Mouse (Mus musculus): ENCODE measurements around the gene Slfn5. TPM values are rescaled to one million over a fixed set of nuclear protein-coding genes. Genes with fewer than 3 reads are reported as not detected.
"Not testable (repeated sequence)": the region's sequence is repeated elsewhere in the genome, so short reads cannot be mapped to it uniquely, and the experiment has no call there.

Slfn5 gene
- polyA plus RNA-seq, 1 experiment from 2014 or later = 1.9 TPM

DNA sequence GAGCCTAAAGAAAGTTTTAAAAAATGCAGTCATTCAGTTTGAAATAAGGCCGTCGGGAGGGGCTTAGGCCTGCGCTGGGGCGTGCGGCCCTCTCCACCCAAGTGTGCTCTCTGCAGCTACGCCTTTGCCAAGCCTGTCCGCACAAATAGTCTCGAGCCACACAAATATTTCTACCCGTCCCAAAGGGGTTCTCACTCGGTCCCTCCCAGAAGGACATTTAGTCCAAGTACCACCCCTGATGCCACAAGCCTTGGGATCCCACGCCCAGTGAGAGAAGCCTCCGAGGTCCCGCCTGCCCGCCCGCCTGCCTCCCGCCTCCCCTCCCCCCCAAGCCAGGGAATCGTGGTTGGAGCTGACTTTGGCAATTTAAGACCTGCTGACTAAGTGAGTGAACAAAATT is 32.0 kb downstream of the Slfn5 start:
- ATAC-seq (ENCODE audit: low FRiP score, low read depth) = no peak
- no peak overlapping the region for H3K4me2 ChIP-seq
- no peak overlapping the region for H3K4me3 ChIP-seq
- WGBS = 86% methylated on average over 17 of the region's 17 CpGs
- H3K4me1 ChIP-seq (replicated peaks) = no peaks in the 10 kb centered on the region
- H3K36me3 ChIP-seq = no peaks in the 10 kb centered on the region
- no peak overlapping the region for H3K9ac ChIP-seq
- no peaks in the 10 kb centered on the region for H3K27me3 ChIP-seq
- H3K27ac ChIP-seq (replicated peaks) = no peak overlapping the region
- no peaks in the 10 kb centered on the region for H3K9me3 ChIP-seq

- no peak overlapping the region for H3K4me3 ChIP-seq
- no peak overlapping the region for H3K27ac ChIP-seq (replicated peaks)
- no peaks in the 10 kb centered on the region for H3K36me3 ChIP-seq
- peaks cover 9% of the 10 kb centered on the region for H3K4me1 ChIP-seq (replicated peaks)
- no peak for ATAC-seq (ENCODE audit: low FRiP score, low read depth)
- H3K27me3 ChIP-seq = 0 out of 2 replicates have a peak, but pooled peaks cover 11% of the 10 kb centered on the region
- no peak overlapping the region for H3K9ac ChIP-seq
- no peaks in the 10 kb centered on the region for H3K9me3 ChIP-seq
- H3K4me2 ChIP-seq = no peak overlapping the region
- WGBS = 90% methylated on average over 6 of the region's 6 CpGs
Measured at GRCm38 (mm10) chr11:82987621-82988020, 36.5 kb downstream of the Slfn5 start.

- H3K4me1 ChIP-seq (replicated peaks) = peaks cover 9% of the 10 kb centered on the region
- no peak overlapping the region for H3K27ac ChIP-seq (replicated peaks)
- H3K4me3 ChIP-seq = no peak overlapping the region
- H3K9me3 ChIP-seq = no peaks in the 10 kb centered on the region
- peak overlapping the region; percentile 33 for H3K4me2 ChIP-seq
- 44% methylated on average over 12 of the region's 12 CpGs for WGBS
- H3K27me3 ChIP-seq = 0 out of 2 replicates have a peak, but pooled peaks cover 11% of the 10 kb centered on the region
- no peak overlapping the region for H3K9ac ChIP-seq
- no peaks in the 10 kb centered on the region for H3K36me3 ChIP-seq
- no peak for ATAC-seq (ENCODE audit: low FRiP score, low read depth)
Measured at GRCm38 (mm10) chr11:82989357-82989756, 38.2 kb downstream of the Slfn5 start.

DNA sequence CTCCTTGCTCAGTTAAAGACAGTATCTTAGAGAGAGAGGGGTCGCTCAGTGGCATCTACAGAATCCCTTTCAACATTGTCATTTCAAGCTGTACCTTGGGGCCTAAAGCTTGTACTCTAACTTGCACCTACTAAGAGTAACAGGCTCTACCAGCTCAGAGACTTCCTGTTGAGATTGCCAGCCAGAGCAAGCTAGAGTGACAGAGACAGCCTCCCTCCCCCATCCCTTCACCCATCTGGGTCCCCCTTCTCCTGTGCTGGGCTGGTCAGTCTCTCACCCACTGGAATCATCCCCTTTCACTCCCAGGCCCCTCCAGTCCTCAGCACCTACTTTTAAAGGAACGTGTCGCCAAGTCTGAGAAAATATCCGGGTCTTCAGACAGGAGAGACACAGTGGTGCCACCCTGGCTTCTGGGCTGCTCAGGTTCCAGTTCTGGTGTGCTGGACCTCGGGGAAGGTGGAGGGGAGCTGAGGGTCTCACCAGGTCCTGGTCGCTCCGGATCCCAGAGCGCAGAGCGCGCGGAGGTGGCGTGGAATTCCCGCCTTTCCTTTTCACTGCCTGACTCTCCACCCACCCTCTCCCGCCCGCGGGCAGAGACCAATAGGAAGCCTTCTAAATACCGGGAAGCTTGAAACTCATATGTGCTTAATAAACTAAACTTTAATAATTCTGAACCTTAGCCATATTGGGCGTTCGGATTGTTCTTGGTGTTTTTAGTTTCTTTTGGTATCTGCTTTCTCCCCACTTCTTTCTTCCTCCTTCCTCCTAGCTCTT is 39.6 kb downstream of the Slfn5 start:
- not testable (repeated sequence) for H3K9ac ChIP-seq; H3K4me1 ChIP-seq (replicated peaks); ATAC-seq (ENCODE audit: low FRiP score, low read depth); H3K27ac ChIP-seq (replicated peaks); H3K9me3 ChIP-seq; H3K36me3 ChIP-seq
- peak overlapping the region; percentile 32 for H3K4me3 ChIP-seq
- 16% methylated on average over 19 of the region's 19 CpGs for WGBS
- H3K27me3 ChIP-seq = 0 out of 2 replicates have a peak, but pooled peaks cover 11% of the 10 kb centered on the region
- H3K4me2 ChIP-seq = peak overlapping the region; percentile 61

GRCm38 (mm10) chr11:82991469-82992166 is 40.5 kb downstream of the Slfn5 start, which contains the start of gene Slfn9:
TSS of gene Slfn9 (minus strand) at chr11:82991830.
- H3K27ac ChIP-seq (replicated peaks) = no peak within 1 kb of the TSS
- peak within 1 kb of the TSS; percentile 32 for H3K4me3 ChIP-seq
- H3K36me3 ChIP-seq = no peaks in the 10 kb centered on the region
- H3K9ac ChIP-seq = peak within 1 kb of the TSS; percentile 18; the same call in 1 of the 2 replicates
- peak within 1 kb of the TSS; percentile 61 for H3K4me2 ChIP-seq
- 7% methylated on average over 14 of the region's 14 CpGs for WGBS
- H3K9me3 ChIP-seq = no peaks in the 10 kb centered on the region
- peaks cover 9% of the 10 kb centered on the region for H3K4me1 ChIP-seq (replicated peaks)
- no peak for ATAC-seq (ENCODE audit: low FRiP score, low read depth)
- 0 out of 2 replicates have a peak, but pooled peaks cover 11% of the 10 kb centered on the region for H3K27me3 ChIP-seq

DNA sequence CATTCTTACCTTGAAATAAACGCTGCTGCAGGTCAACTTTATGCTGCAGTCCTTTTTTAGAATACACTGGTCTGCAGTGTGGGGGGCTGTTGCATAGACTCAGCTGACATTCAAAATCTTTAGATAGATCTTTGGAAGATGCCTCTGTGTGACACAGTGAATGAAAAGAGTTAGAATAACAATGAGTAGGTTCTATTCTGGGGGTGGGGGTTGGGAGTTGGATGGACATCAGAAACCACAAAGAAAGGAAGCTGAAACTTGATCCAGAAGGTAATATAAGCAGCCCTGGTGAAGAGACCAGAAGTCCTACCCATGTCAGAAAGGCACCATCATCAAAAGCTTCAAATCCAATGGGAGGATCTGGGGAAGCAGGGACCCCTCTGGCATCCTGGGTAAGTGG is 62.2 kb downstream of the Slfn5 start:
- Histone ChIP-seq H3K36me3 (no peaks in the 10 kb centered on the region), H3K4me1 (replicated peaks) (no peaks in the 10 kb centered on the region), H3K27ac (replicated peaks) (no peak overlapping the region), H3K9me3 (no peaks in the 10 kb centered on the region), H3K4me2 (no peak overlapping the region), H3K9ac (no peak overlapping the region), H3K27me3 (no peaks in the 10 kb centered on the region), H3K4me3 (no peak overlapping the region)
- 70% methylated on average over 1 of the region's 1 CpGs for WGBS
- no peak for ATAC-seq (ENCODE audit: low FRiP score, low read depth)

Small RNAs within 50 kb of the gene (microRNA-seq; reads per million reads assigned to microRNA genes)
- not detected for gene Mir7679

Other genes starting within 250 kb of the Slfn5 start
- gene Cct6b, start 187.0 kb upstream of the Slfn5 start, polyA plus RNA-seq (2015; fragmentation: Nextera tagmentation; extraction: Ambion mirVana) = 0.22 and 0.30 TPM in 2 replicates
- 26.1 and 27.0 TPM in 2 replicates for gene Zfp830, start 187.0 kb upstream of the Slfn5 start, polyA plus RNA-seq (2015; fragmentation: Nextera tagmentation; extraction: Ambion mirVana)
- 22.5 and 22.6 TPM in 2 replicates for gene Lig3, start 170.2 kb upstream of the Slfn5 start, polyA plus RNA-seq (2015; fragmentation: Nextera tagmentation; extraction: Ambion mirVana)
- gene Rffl, start 80.1 kb upstream of the Slfn5 start, polyA plus RNA-seq (2015; fragmentation: Nextera tagmentation; extraction: Ambion mirVana) = 4.1 and 4.2 TPM in 2 replicates
- gene Rad51d, start 60.7 kb upstream of the Slfn5 start, polyA plus RNA-seq (2015; fragmentation: Nextera tagmentation; extraction: Ambion mirVana) = 10.7 and 12.3 TPM in 2 replicates
- 0.82 and 0.98 TPM in 2 replicates for gene Fndc8, start 59.2 kb upstream of the Slfn5 start, polyA plus RNA-seq (2015; fragmentation: Nextera tagmentation; extraction: Ambion mirVana)
- gene Nle1, start 42.9 kb upstream of the Slfn5 start, polyA plus RNA-seq (2015; fragmentation: Nextera tagmentation; extraction: Ambion mirVana) = 33.1 and 34.4 TPM in 2 replicates
- gene Unc45b, start 40.8 kb upstream of the Slfn5 start, polyA plus RNA-seq (2015; fragmentation: Nextera tagmentation; extraction: Ambion mirVana) = 1.0 and 1.5 TPM in 2 replicates
- gene Slfn9, start 40.5 kb downstream of the Slfn5 start, polyA plus RNA-seq (2015; fragmentation: Nextera tagmentation; extraction: Ambion mirVana) = 2.6 and 3.6 TPM in 2 replicates
- 0.25 and 0.41 TPM in 2 replicates for gene Slfn8, start 69.5 kb downstream of the Slfn5 start, polyA plus RNA-seq (2015; fragmentation: Nextera tagmentation; extraction: Ambion mirVana)
- gene Slfn2, start 113.8 kb downstream of the Slfn5 start, polyA plus RNA-seq (2015; fragmentation: Nextera tagmentation; extraction: Ambion mirVana) = 1.6 and 2.2 TPM in 2 replicates
- gene Slfn1, start 165.5 kb downstream of the Slfn5 start, polyA plus RNA-seq (2015; fragmentation: Nextera tagmentation; extraction: Ambion mirVana) = 0.60 TPM in 1 of 2 replicates, not detected in the other
- gene Slfn4, start 223.8 kb downstream of the Slfn5 start, polyA plus RNA-seq (2015; fragmentation: Nextera tagmentation; extraction: Ambion mirVana) = 0.39 TPM in 1 of 2 replicates, not detected in the other
- 0.10 and 0.31 TPM in 2 replicates for gene Slfn3, start 240.0 kb downstream of the Slfn5 start, polyA plus RNA-seq (2015; fragmentation: Nextera tagmentation; extraction: Ambion mirVana)

All from hindbrain, embryonic 15.5 days (tissue).